Mouse (Mus musculus) inflammation-experienced regulatory T-cells, adult 6 months (primary cell): Measurements from ENCODE around the gene Sfpq. TPM values are rescaled to one million over a fixed set of nuclear protein-coding genes. Genes with fewer than 3 reads are reported as not detected.

Experiments
- polyA plus RNA-seq, 3 experiments: library from polyadenylated mRNA; unstranded; fragments of 100-300 nt; shearing (Covaris generic); gene quantifications; one replicate each; pipeline ENCODE4 v1.2.1; 2017

Gene Sfpq
- polyA plus RNA-seq, 3 experiments from 2014 or later, result 36.0 to 64.5 (median 57.7) TPM

Other genes with a start within 250 kb of the Sfpq start
- gene Zmym4, start 53.2 kb upstream of the Sfpq start, polyA plus RNA-seq, result 10 to 100 TPM; 12.1 to 22.4 (median 12.6) TPM
- 10 to 100 TPM; 19.6 to 26.7 (median 22.5) TPM for gene Zmym1, start 39.8 kb downstream of the Sfpq start, polyA plus RNA-seq
- 10 to 100 TPM; 11.2 to 30.7 (median 15.2) TPM for gene Zmym6, start 56.1 kb downstream of the Sfpq start, polyA plus RNA-seq
- gene Tmem35b, start 102.4 kb downstream of the Sfpq start, polyA plus RNA-seq, result 10 to 100 TPM; 12.0 to 23.9 (median 19.0) TPM
- gene Dlgap3, start 147.9 kb downstream of the Sfpq start, polyA plus RNA-seq, result not detected
- gene Smim12, start 222.5 kb downstream of the Sfpq start, polyA plus RNA-seq, result 10 to 100 TPM; 36.7 to 50.5 (median 49.6) TPM